Mouse (Mus musculus): ENCODE results near the gene Mmp25. TPM values are rescaled to one million over a fixed set of nuclear protein-coding genes. Genes with fewer than 3 reads are reported as not detected.

Gene Mmp25
- total and polyA plus RNA-seq, 2 experiments, result under 0.01 to 0.10 TPM

- 34% methylated on average over 9 of the region's 9 CpGs for WGBS
- DNase-seq (ENCODE audit: extremely low read depth, low read depth, low spot score), result no peak
- TF ChIP-seq POLR2A (IDR thresholded peaks at IDR 0.05; ENCODE audit: extremely low read depth, insufficient read depth, low read length), result no peak
- Histone ChIP-seq H3K4me1 (ENCODE audit: control insufficient read depth, insufficient read depth, low read length) (no peaks in the 10 kb centered on the region), H3K9ac (ENCODE audit: low read depth, low read length) (no peak overlapping the region), H3K4me3 (ENCODE audit: insufficient read depth, low read depth, low read length) (no peak overlapping the region), H3K27ac (replicated peaks; ENCODE audit: insufficient read depth, low read depth, low read length) (no peak overlapping the region), H3K27me3 (ENCODE audit: control insufficient read depth, insufficient read depth, low read length) (peaks cover 5% of the 10 kb centered on the region; the same call in 1 of the 2 replicates), H3K36me3 (ENCODE audit: control insufficient read depth, insufficient read depth, low read length) (no peaks in the 10 kb centered on the region), H3K79me2 (ENCODE audit: control insufficient read depth, insufficient read depth, low read length) (no peaks in the 10 kb centered on the region)
Measured at GRCm38 (mm10) chr17:23617087-23617486, 28.0 kb downstream of the Mmp25 start.

DNA sequence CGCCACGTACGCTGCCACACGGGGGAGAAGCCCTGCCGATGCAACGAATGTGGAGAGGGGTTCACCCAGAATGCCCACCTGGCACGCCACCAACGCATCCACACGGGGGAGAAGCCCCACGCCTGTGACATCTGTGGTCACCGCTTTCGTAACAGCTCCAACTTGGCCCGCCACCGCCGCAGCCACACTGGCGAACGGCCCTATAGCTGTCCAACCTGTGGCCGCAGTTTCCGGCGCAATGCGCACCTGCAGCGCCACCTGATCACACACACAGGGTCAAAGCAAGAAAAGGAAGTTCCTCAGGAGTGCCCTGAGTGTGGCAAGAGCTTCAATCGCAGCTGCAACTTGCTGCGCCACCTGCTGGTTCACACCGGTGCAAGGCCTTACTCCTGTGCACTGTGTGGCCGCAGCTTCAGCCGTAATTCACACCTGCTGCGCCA lies 34.7 kb downstream of the Mmp25 start:
- peak; percentile 84 for TF ChIP-seq CTCF (IDR thresholded peaks at IDR 0.05; ENCODE audit: low read depth, low read length)
- TF ChIP-seq POLR2A (IDR thresholded peaks at IDR 0.05; ENCODE audit: extremely low read depth, insufficient read depth, low read length), result no peak
- 75% methylated on average over 28 of the region's 28 CpGs for WGBS
- no peaks in the 10 kb centered on the region for H3K4me1 ChIP-seq (ENCODE audit: control insufficient read depth, insufficient read depth, low read length)
- no peaks in the 10 kb centered on the region for H3K27me3 ChIP-seq (ENCODE audit: control insufficient read depth, insufficient read depth, low read length)
- H3K4me3 ChIP-seq (ENCODE audit: insufficient read depth, low read depth, low read length), result no peak overlapping the region
- DNase-seq (ENCODE audit: extremely low read depth, low read depth, low spot score), result peak; percentile 13
- no peaks in the 10 kb centered on the region for H3K36me3 ChIP-seq (ENCODE audit: control insufficient read depth, insufficient read depth, low read length)
- no peak overlapping the region for H3K9ac ChIP-seq (ENCODE audit: low read depth, low read length)
- no peak overlapping the region for H3K27ac ChIP-seq (replicated peaks; ENCODE audit: insufficient read depth, low read depth, low read length)
- H3K79me2 ChIP-seq (ENCODE audit: control insufficient read depth, insufficient read depth, low read length), result no peaks in the 10 kb centered on the region

- H3K27me3 ChIP-seq (ENCODE audit: control insufficient read depth, insufficient read depth, low read length), result no peaks in the 10 kb centered on the region
- no peaks in the 10 kb centered on the region for H3K79me2 ChIP-seq (ENCODE audit: control insufficient read depth, insufficient read depth, low read length)
- no peaks in the 10 kb centered on the region for H3K36me3 ChIP-seq (ENCODE audit: control insufficient read depth, insufficient read depth, low read length)
- no peak overlapping the region for H3K9ac ChIP-seq (ENCODE audit: low read depth, low read length)
- TF ChIP-seq CTCF (IDR thresholded peaks at IDR 0.05; ENCODE audit: low read depth, low read length), result no peak
- no peak for TF ChIP-seq POLR2A (IDR thresholded peaks at IDR 0.05; ENCODE audit: extremely low read depth, insufficient read depth, low read length)
- 95% methylated on average over 24 of the region's 24 CpGs for WGBS
- H3K27ac ChIP-seq (replicated peaks; ENCODE audit: insufficient read depth, low read depth, low read length), result no peak overlapping the region
- H3K4me3 ChIP-seq (ENCODE audit: insufficient read depth, low read depth, low read length), result no peak overlapping the region
- no peak for DNase-seq (ENCODE audit: extremely low read depth, low read depth, low spot score)
- no peaks in the 10 kb centered on the region for H3K4me1 ChIP-seq (ENCODE audit: control insufficient read depth, insufficient read depth, low read length)
Measured at GRCm38 (mm10) chr17:23609612-23610011, 35.5 kb downstream of the Mmp25 start.

- no peak overlapping the region for H3K27ac ChIP-seq (replicated peaks; ENCODE audit: insufficient read depth, low read depth, low read length)
- no peaks in the 10 kb centered on the region for H3K4me1 ChIP-seq (ENCODE audit: control insufficient read depth, insufficient read depth, low read length)
- H3K4me3 ChIP-seq (ENCODE audit: insufficient read depth, low read depth, low read length), result no peak overlapping the region
- WGBS, result 86% methylated on average over 8 of the region's 8 CpGs
- DNase-seq (ENCODE audit: extremely low read depth, low read depth, low spot score), result no peak
- no peaks in the 10 kb centered on the region for H3K27me3 ChIP-seq (ENCODE audit: control insufficient read depth, insufficient read depth, low read length)
- H3K79me2 ChIP-seq (ENCODE audit: control insufficient read depth, insufficient read depth, low read length), result no peaks in the 10 kb centered on the region
- no peak overlapping the region for H3K9ac ChIP-seq (ENCODE audit: low read depth, low read length)
- TF ChIP-seq POLR2A (IDR thresholded peaks at IDR 0.05; ENCODE audit: extremely low read depth, insufficient read depth, low read length), result no peak
- no peak for TF ChIP-seq CTCF (IDR thresholded peaks at IDR 0.05; ENCODE audit: low read depth, low read length)
- H3K36me3 ChIP-seq (ENCODE audit: control insufficient read depth, insufficient read depth, low read length), result no peaks in the 10 kb centered on the region
Measured at GRCm38 (mm10) chr17:23605220-23605619, 39.9 kb downstream of the Mmp25 start.

DNA sequence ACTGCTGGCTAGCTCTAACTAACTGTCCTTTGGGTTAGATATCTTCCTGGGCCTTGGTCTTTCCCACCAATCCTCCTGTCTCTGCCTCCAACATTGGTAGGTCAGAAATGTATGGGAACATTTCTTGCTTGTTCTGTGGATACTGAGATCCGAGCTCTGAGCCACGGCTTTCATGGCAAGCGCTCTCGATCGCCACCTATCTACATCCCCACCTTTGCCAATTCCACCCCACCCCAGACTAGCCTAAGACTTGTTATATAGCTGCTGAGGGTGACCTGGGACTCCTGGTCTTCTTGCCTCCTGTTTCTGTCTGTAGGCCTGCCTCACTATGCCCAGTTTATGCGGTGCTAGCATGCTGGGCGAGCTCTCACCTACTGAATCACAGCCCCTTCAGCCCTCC lies 40.7 kb downstream of the Mmp25 start:
- WGBS, result 79% methylated on average over 7 of the region's 7 CpGs
- Histone ChIP-seq H3K36me3 (ENCODE audit: control insufficient read depth, insufficient read depth, low read length) (no peaks in the 10 kb centered on the region), H3K27ac (replicated peaks; ENCODE audit: insufficient read depth, low read depth, low read length) (no peak overlapping the region), H3K27me3 (ENCODE audit: control insufficient read depth, insufficient read depth, low read length) (no peaks in the 10 kb centered on the region), H3K9ac (ENCODE audit: low read depth, low read length) (no peak overlapping the region), H3K4me3 (ENCODE audit: insufficient read depth, low read depth, low read length) (no peak overlapping the region), H3K4me1 (ENCODE audit: control insufficient read depth, insufficient read depth, low read length) (no peaks in the 10 kb centered on the region), H3K79me2 (ENCODE audit: control insufficient read depth, insufficient read depth, low read length) (no peaks in the 10 kb centered on the region)
- TF ChIP-seq CTCF (IDR thresholded peaks at IDR 0.05; ENCODE audit: low read depth, low read length) (no peak), POLR2A (IDR thresholded peaks at IDR 0.05; ENCODE audit: extremely low read depth, insufficient read depth, low read length) (no peak)
- DNase-seq (ENCODE audit: extremely low read depth, low read depth, low spot score), result no peak

- WGBS, result 64% methylated on average over 2 of the region's 2 CpGs
- H3K79me2 ChIP-seq (ENCODE audit: control insufficient read depth, insufficient read depth, low read length), result no peaks in the 10 kb centered on the region
- TF ChIP-seq CTCF (IDR thresholded peaks at IDR 0.05; ENCODE audit: low read depth, low read length) (peak; percentile 37; the same call in 1 of the 2 replicates), POLR2A (IDR thresholded peaks at IDR 0.05; ENCODE audit: extremely low read depth, insufficient read depth, low read length) (no peak)
- DNase-seq (ENCODE audit: extremely low read depth, low read depth, low spot score), result peak; percentile 63
- no peaks in the 10 kb centered on the region for H3K27me3 ChIP-seq (ENCODE audit: control insufficient read depth, insufficient read depth, low read length)
- H3K27ac ChIP-seq (replicated peaks; ENCODE audit: insufficient read depth, low read depth, low read length), result no peak overlapping the region
- H3K9ac ChIP-seq (ENCODE audit: low read depth, low read length), result no peak overlapping the region
- H3K36me3 ChIP-seq (ENCODE audit: control insufficient read depth, insufficient read depth, low read length), result no peaks in the 10 kb centered on the region
- peaks cover 2% of the 10 kb centered on the region for H3K4me1 ChIP-seq (ENCODE audit: control insufficient read depth, insufficient read depth, low read length)
- H3K4me3 ChIP-seq (ENCODE audit: insufficient read depth, low read depth, low read length), result no peak overlapping the region
Measured at GRCm38 (mm10) chr17:23603542-23603941, 41.5 kb downstream of the Mmp25 start.
